Mouse (Mus musculus) megakaryocyte, embryonic 14.5 days (primary cell): ENCODE measurements around the gene Pip5kl1.

Experiments used
- FLI1 ChIP-seq: IDR thresholded peaks from 2 replicates; pipeline ENCODE4 v1.6.1; 2012; ENCODE audit warnings: low read length, inconsistent platforms, mixed read lengths
- GATA1 ChIP-seq: IDR thresholded peaks from 3 replicates; pipeline ENCODE4 v1.6.1; 2012; ENCODE audit warnings: mixed read lengths, low read length, inconsistent platforms, borderline replicate concordance

GRCm38 (mm10) chr2:32627266-32628043 is 52.9 kb downstream of the Pip5kl1 start:
- no peak for TF ChIP-seq GATA1
- no peak for TF ChIP-seq FLI1
